ENCODE assay signal across 16 mouse cellular contexts in the genomic region with DNA sequence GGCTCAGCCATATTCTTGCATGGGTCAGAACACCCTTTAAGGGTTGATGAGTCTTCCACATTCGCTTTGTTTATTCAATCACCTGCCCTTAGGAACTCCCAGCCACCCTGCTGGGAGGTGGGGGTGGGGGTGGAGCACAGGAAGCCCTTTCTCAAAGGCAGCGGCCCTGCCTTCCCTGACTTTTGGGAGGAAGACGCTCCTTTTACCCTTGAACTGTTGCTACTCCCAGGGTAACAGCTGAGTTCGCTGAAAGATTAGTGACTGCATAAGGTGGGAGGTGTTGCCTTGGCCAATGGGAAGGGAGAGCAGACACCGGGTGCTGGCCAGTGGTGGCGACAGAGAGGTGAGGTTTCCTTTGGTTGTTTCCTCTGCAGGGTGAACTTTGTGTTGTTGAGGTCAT. TPM values are rescaled to one million over a fixed set of nuclear protein-coding genes. Genes with fewer than 3 reads are reported as not detected.
DNase-seq lines count a peak whose midpoint lies in the region; ATAC-seq and TF ChIP-seq lines count a peak whose summit lies in the region.
"Had no signal": no experiment of that assay in that cellular context is flagged by ENCODE, and none has a peak within 500 bp of the region (broad histone marks: within the 10 kb centered on the region; RNA-seq: fewer than 3 reads in every experiment).

No protein-coding gene starts in this region.

- H3K27ac ChIP-seq in kidney, postnatal 0 days: no peak overlapping the region
- no peak overlapping the region for H3K27ac ChIP-seq in stomach, embryonic 15.5 days
- no peak overlapping the region for H3K27ac ChIP-seq in hindbrain, embryonic 12.5 days
- H3K27ac ChIP-seq: hindbrain, embryonic 14.5 days had no signal

- no peaks in the 10 kb centered on the region for H3K9me3 ChIP-seq in kidney, postnatal 0 days (replicated peaks; ENCODE audit: low read length)
- no peaks in the 10 kb centered on the region for H3K9me3 ChIP-seq in stomach, embryonic 15.5 days
- no peaks in the 10 kb centered on the region for H3K9me3 ChIP-seq in hindbrain, embryonic 12.5 days (replicated peaks)

- H3K4me3 ChIP-seq in kidney, postnatal 0 days (replicated peaks; ENCODE audit: low read depth, low read length): no peak overlapping the region
- no peak overlapping the region for H3K4me3 ChIP-seq in stomach, embryonic 15.5 days (replicated peaks)
- H3K4me3 ChIP-seq in hindbrain, embryonic 12.5 days: no peak overlapping the region

- no peaks in the 10 kb centered on the region for H3K4me1 ChIP-seq in kidney, postnatal 0 days (replicated peaks; ENCODE audit: insufficient read depth, low read length)
- no peaks in the 10 kb centered on the region for H3K4me1 ChIP-seq in stomach, embryonic 15.5 days
- H3K4me1 ChIP-seq in hindbrain, embryonic 12.5 days: peaks cover 6% of the 10 kb centered on the region

- peaks cover 4% of the 10 kb centered on the region; the same call in 1 of the 2 replicates for H3K27me3 ChIP-seq in kidney, postnatal 0 days (ENCODE audit: insufficient read depth, low read length)
- H3K27me3 ChIP-seq in stomach, embryonic 15.5 days (replicated peaks): peaks cover 19% of the 10 kb centered on the region
- peaks cover 47% of the 10 kb centered on the region for H3K27me3 ChIP-seq in hindbrain, embryonic 12.5 days

- H3K4me2 ChIP-seq in kidney, postnatal 0 days (ENCODE audit: low read length): no peak overlapping the region
- H3K4me2 ChIP-seq in stomach, embryonic 15.5 days: no peak overlapping the region
- no peak overlapping the region for H3K4me2 ChIP-seq in hindbrain, embryonic 12.5 days (replicated peaks)
- H3K4me2 ChIP-seq: heart, embryonic 11.5 days; hindbrain, embryonic 14.5 days; lung, embryonic 14.5 days; midbrain, embryonic 11.5 days had no signal

- 0 out of 2 replicates have a peak, but pooled peaks have one; percentile 29 for ATAC-seq in common myeloid progenitor, adult 5-6 weeks (replicated peaks; ENCODE audit: low read depth, poor library complexity, severe bottlenecking)
- peak; percentile 87 for ATAC-seq in kidney, postnatal 0 days (replicated peaks; ENCODE audit: low FRiP score, low read depth)
- ATAC-seq in stomach, embryonic 15.5 days (ENCODE audit: insufficient read depth, low FRiP score, low read depth): 0 out of 2 replicates have a peak, but pooled peaks have one; percentile 35
- no peak for ATAC-seq in hindbrain, embryonic 12.5 days (ENCODE audit: low FRiP score)
- ATAC-seq: forebrain, embryonic 16.5 days had no signal

- 15% methylated on average over 6 of the region's 6 CpGs for WGBS in kidney, postnatal 0 days
- 10% methylated on average over 6 of the region's 6 CpGs for WGBS in stomach, embryonic 15.5 days
- WGBS in hindbrain, embryonic 12.5 days: 14% methylated on average over 6 of the region's 6 CpGs

- H3K9ac ChIP-seq in kidney, postnatal 0 days (ENCODE audit: low read depth, low read length): no peak overlapping the region
- no peak overlapping the region for H3K9ac ChIP-seq in stomach, embryonic 15.5 days
- no peak overlapping the region for H3K9ac ChIP-seq in hindbrain, embryonic 12.5 days
- H3K9ac ChIP-seq: hindbrain, embryonic 14.5 days; lung, embryonic 14.5 days had no signal

- peak; percentile 32; the same call in 1 of the 2 replicates for TF ChIP-seq CTCF in kidney, postnatal 0 days (IDR thresholded peaks at IDR 0.05; ENCODE audit: low read depth)

- DNase-seq in retina, postnatal 1 day: peak; percentile 13
- no peak for DNase-seq in retina, embryonic 14.5 days (ENCODE audit: low spot score)
- DNase-seq in kidney, postnatal 0 days (ENCODE audit: low spot score): peak; percentile 43
- DNase-seq in cerebellum, adult 9-10 months: no peak
- no peak for DNase-seq in lung, postnatal 25 days (ENCODE audit: low spot score)
- DNase-seq: gastrocnemius, postnatal 14 days; lung, embryonic 14.5 days had no signal

- no peaks in the 10 kb centered on the region for H3K36me3 ChIP-seq in kidney, postnatal 0 days (ENCODE audit: insufficient read depth, low read length)
- no peaks in the 10 kb centered on the region for H3K36me3 ChIP-seq in stomach, embryonic 15.5 days
- H3K36me3 ChIP-seq in hindbrain, embryonic 12.5 days: no peaks in the 10 kb centered on the region

RNA-seq across cellular contexts. Expression of a gene that starts 1.3 kb away (rescaled TPM):
- not detected in 2 replicates for total RNA-seq in common myeloid progenitor, adult 5-6 weeks (2017)
- 0.74 and 1.2 TPM in 2 replicates for polyA plus RNA-seq in kidney, postnatal 0 days (2015; fragmentation: Nextera tagmentation; extraction: Ambion mirVana)
- polyA plus RNA-seq in stomach, embryonic 15.5 days (2015; fragmentation: Nextera tagmentation; extraction: Ambion mirVana): 0.99 and 1.6 TPM in 2 replicates
- 0.14 and 0.49 TPM in 2 replicates for polyA plus RNA-seq in hindbrain, embryonic 12.5 days (2016; fragmentation: Nextera tagmentation; extraction: Ambion mirVana)
- total RNA-seq: gastrocnemius, postnatal 14 days; left cerebral cortex, postnatal 36 days had no signal
- polyA plus RNA-seq: forebrain, embryonic 16.5 days; heart, embryonic 11.5 days; hindbrain, embryonic 14.5 days; midbrain, embryonic 11.5 days; spleen, adult 2 months had no signal

Comparison
In these comparisons a context has a peak if more than half of its experiments do, and no peak if none do; other contexts are left out.
1. DNase-seq: peak in retina, postnatal 1 day (single experiment) and kidney, postnatal 0 days (single experiment); none in retina, embryonic 14.5 days (single experiment), cerebellum, adult 9-10 months (single experiment) and lung, postnatal 25 days (single experiment).